Mouse (Mus musculus) naive thymus-derived CD4-positive, alpha-beta T cell, adult 5 months (primary cell): Measurements from ENCODE around the gene Tfdp1. TPM values are rescaled to one million over a fixed set of nuclear protein-coding genes. Genes with fewer than 3 reads are reported as not detected.

Experiments
- polyA plus RNA-seq: library from polyadenylated mRNA; unstranded; fragments of 100-300 nt; shearing (Covaris generic); gene quantifications from one replicate; pipeline ENCODE4 v1.2.1, GENCODE M21; 2017

Gene Tfdp1
- polyA plus RNA-seq, result 40.7 TPM

DNA sequence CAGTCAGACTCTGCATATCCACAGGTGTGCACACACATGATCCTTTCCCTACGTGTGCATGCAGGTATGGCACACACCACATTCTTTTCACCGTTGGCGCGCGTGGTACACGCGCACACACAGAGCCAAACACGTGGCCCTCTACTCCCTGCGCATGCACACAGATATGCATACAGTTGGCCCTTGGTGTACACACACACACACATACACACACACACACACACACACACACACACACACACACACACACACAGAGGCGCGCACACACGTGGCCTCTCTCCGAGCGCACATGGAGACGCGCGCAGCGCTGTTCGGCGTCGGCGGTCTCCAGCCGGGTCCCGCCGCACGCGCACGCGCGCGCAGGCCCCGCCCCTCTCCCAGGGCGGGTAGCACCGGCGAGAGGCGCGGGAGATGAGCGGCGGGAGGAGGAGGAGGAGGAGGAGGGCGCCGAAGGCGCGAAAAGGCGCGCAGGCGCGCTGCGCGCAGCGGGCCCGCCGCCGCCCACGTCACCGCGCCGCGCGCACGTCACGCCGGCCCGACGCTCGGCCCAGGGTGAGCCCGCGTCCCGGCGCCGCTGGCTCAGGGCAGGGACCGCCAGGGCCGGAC lies at the start of gene Tfdp1:
Gene Tfdp1, plus strand, starts transcription at position 497 of the 606 bp plus-strand sequence.

DNA sequence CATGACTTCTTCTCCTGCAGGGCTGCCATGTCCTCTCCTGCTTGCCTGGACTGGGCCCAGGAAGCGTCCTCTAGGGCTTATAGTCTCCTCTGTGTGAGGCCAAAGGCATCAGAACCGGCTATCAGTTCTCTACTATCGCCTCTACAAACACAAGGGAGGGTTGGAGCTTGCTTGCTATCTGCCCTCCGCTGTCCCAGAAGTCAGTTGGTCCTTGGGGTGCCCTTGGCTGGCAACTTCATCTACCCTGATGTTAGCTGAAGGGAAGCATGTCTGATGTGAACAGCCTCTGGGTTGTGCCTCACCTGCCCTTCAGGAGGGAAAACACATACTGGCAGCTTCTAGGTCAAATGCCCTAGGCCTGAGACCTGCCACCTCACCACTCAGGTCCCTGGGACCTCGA lies 58.2 kb downstream of the Tfdp1 start, which contains the start of gene Atp4b:
Gene Atp4b, minus strand, starts transcription at position 101 of the 400 bp plus-strand sequence.

DNA sequence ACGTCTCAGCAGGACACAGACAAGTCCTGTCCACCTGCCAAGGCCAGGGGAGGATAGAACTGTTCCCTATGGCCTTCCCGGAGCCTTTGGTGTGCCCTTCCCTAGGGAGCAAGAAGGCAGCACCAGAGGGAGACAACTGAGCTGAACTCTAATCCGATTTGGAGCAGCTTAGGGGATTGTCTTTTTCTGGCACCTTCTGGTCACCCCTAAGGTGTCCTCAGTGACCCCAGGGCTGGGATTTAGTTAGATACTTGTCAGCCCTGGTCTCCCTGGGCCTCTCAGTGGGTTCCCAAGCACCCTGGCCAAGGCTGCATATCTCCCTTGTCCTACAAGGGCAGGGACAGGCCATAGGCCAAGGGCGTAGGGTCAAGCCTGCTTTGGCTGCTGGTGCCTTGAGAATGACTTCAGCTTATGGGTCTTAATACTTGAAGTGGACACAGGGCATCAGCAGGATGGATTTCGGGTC lies 66.1 kb downstream of the Tfdp1 start, which contains the start of gene Grk1:
Gene Grk1, plus strand, starts transcription at position 416 of the 466 bp plus-strand sequence.

Other genes starting within 250 kb of the Tfdp1 start
- gene Pcid2, start 233.3 kb upstream of the Tfdp1 start, polyA plus RNA-seq, result 47.7 TPM
- gene Cul4a, start 233.1 kb upstream of the Tfdp1 start, polyA plus RNA-seq, result 26.8 TPM
- 178 TPM for gene Lamp1, start 179.6 kb upstream of the Tfdp1 start, polyA plus RNA-seq
- 0.56 TPM for gene Grtp1, start 138.1 kb upstream of the Tfdp1 start, polyA plus RNA-seq
- gene Adprhl1, start 84.6 kb upstream of the Tfdp1 start, polyA plus RNA-seq, result not detected
- 17.3 TPM for gene Dcun1d2, start 50.6 kb upstream of the Tfdp1 start, polyA plus RNA-seq
- 25.1 TPM for gene Tmco3, start 50.6 kb upstream of the Tfdp1 start, polyA plus RNA-seq
- not detected for gene Atp4b, start 58.1 kb downstream of the Tfdp1 start, polyA plus RNA-seq
- gene Grk1, start 66.3 kb downstream of the Tfdp1 start, polyA plus RNA-seq, result not detected
- not detected for gene Tmem255b, start 96.4 kb downstream of the Tfdp1 start, polyA plus RNA-seq
- not detected for gene Gas6, start 155.7 kb downstream of the Tfdp1 start, polyA plus RNA-seq
- not detected for gene 1700029H14Rik, start 223.7 kb downstream of the Tfdp1 start, polyA plus RNA-seq